Mouse (Mus musculus): ENCODE results near the gene Pex19. TPM values are rescaled to one million over a fixed set of nuclear protein-coding genes. Genes with fewer than 3 reads are reported as not detected.

Gene Pex19
- polyA plus RNA-seq, 1 experiment from 2014 or later: 162 TPM

DNA sequence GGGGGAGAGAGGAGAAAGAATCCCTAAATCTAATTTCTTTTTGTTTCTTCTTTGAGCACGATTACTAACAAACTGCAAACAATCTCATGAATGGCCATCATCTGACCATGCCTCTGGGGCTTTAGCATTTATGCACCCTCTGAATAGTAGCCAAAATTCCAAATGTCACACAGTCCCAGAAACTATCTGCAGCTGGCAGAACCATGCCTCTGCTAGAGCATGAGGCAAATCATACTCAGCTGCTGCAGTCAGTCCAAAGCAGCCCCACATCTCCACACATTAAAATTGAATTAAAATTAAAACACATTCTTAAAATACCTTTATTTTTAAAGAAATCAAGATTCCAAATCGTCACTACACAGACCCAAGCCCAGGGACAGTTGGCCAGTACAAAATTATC lies 13.6 kb downstream of the Pex19 start:
- 94% methylated on average over 2 of the region's 2 CpGs for whole genome bisulfite sequencing
- peaks cover 11% of the 10 kb centered on the region for H3K36me3 ChIP-seq
- ATAC-seq (ENCODE audit: low FRiP score): no peak
- H3K27me3 ChIP-seq (replicated peaks): no peaks in the 10 kb centered on the region
- H3K4me2 ChIP-seq: no peak overlapping the region
- no peak overlapping the region for H3K4me3 ChIP-seq (replicated peaks)
- no peak overlapping the region for H3K9ac ChIP-seq (replicated peaks)
- H3K4me1 ChIP-seq: no peaks in the 10 kb centered on the region
- no peak overlapping the region for H3K27ac ChIP-seq (replicated peaks)
- H3K9me3 ChIP-seq (replicated peaks): no peaks in the 10 kb centered on the region

DNA sequence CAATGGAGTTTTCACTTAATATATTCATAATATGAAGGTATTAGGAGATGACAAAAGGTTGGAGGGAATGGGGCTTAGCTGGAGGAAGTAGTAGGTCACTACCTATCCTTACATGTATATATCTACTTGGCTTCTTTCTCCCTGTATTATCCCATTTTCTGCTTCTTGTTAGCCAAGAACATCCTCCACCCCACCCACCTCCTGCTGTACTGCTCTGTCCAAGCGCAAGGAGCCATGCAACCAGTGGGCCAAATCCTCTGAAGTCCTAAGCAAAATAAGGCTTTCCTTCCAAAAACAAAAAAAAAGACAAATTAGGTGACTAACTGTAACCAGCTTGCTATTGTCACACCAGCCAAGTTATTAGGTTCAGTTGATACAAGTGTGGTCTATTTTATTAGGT lies 14.3 kb downstream of the Pex19 start:
- H3K4me3 ChIP-seq (replicated peaks): no peak overlapping the region
- H3K4me1 ChIP-seq: no peaks in the 10 kb centered on the region
- H3K36me3 ChIP-seq: peaks cover 6% of the 10 kb centered on the region
- H3K4me2 ChIP-seq: no peak overlapping the region
- ATAC-seq (ENCODE audit: low FRiP score): no peak
- H3K27ac ChIP-seq (replicated peaks): no peak overlapping the region
- H3K9me3 ChIP-seq (replicated peaks): no peaks in the 10 kb centered on the region
- H3K27me3 ChIP-seq (replicated peaks): no peaks in the 10 kb centered on the region
- no peak overlapping the region for H3K9ac ChIP-seq (replicated peaks)
- 95% methylated on average over 1 of the region's 1 CpGs for WGBS

DNA sequence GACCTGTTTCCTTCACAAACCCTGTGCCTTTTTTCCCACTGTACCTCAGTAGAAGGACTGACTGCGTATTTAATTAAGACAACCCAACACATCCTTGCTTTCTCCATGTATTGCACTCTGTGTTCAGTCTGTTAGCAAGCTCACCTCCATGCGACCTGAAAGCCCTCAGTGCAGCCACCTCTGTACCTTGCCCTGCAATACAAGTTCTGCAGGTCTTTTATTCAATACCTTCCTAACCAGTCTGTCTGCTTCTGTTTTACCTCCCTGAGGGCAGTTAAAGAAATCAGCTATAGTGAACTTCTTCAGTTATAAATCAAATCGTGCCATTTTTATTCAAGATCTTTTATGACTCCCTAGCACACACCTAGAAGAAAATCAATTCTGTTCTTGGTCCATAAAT lies 15.0 kb downstream of the Pex19 start:
- Histone ChIP-seq H3K4me2 (no peak overlapping the region), H3K9ac (replicated peaks) (no peak overlapping the region), H3K27ac (replicated peaks) (no peak overlapping the region), H3K27me3 (replicated peaks) (no peaks in the 10 kb centered on the region), H3K4me1 (no peaks in the 10 kb centered on the region), H3K36me3 (peaks cover under 1% of the 10 kb centered on the region), H3K9me3 (replicated peaks) (no peaks in the 10 kb centered on the region), H3K4me3 (replicated peaks) (no peak overlapping the region)
- 75% methylated on average over 3 of the region's 3 CpGs for WGBS
- ATAC-seq (ENCODE audit: low FRiP score): no peak

DNA sequence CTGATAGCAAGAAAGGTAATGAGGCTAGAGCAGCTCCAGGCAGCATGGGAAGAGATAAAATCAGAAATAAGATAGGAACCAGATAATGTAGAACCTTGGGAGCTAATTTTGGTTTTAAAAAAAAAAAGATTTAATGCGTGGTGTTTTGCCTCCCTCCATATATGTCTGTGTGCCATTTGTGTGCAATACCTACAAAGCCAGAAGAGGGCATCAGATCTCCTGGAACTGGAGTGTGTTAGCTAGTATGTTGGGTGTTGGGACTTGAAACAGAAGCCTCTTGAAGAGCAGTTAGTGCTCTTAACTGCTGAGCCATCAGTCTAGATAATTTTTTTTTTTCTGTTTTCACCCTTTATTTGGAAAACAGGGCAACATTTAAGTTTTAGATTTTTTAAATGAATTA lies 17.0 kb downstream of the Pex19 start:
- no peaks in the 10 kb centered on the region for H3K36me3 ChIP-seq
- no peak for ATAC-seq (ENCODE audit: low FRiP score)
- peaks cover 6% of the 10 kb centered on the region for H3K4me1 ChIP-seq
- WGBS: 35% methylated on average over 1 of the region's 1 CpGs
- H3K9ac ChIP-seq (replicated peaks): no peak overlapping the region
- no peaks in the 10 kb centered on the region for H3K27me3 ChIP-seq (replicated peaks)
- H3K4me2 ChIP-seq: no peak overlapping the region
- no peaks in the 10 kb centered on the region for H3K9me3 ChIP-seq (replicated peaks)
- no peak overlapping the region for H3K27ac ChIP-seq (replicated peaks)
- no peak overlapping the region for H3K4me3 ChIP-seq (replicated peaks)

DNA sequence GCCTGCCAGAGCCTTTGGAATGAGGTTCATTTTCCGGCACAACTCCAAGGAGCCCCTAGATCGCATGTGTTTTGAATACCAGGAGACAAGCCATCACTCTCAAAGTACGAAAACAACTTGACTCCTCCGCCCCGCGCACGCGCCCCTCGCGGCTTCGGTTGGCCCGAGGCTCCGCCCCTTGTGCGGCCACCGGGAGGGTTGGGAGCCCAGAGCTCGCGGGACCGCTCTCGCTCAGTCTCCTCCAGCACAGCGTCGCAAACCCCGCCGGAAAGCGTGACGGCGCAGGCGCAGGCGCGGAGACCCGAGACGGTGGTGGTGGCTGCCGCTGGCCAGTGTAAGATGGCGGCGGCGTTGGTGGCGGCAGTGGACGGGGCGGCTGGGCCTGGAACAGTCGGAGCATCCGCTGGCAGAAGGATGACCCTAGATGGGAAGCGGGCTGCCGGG lies 21.3 kb downstream of the Pex19 start, which contains the start of gene Dcaf8:
Dcaf8 (plus strand) TSS at position 250 of the 444 bp plus-strand sequence.
- peak within 1 kb of the TSS; percentile 66 for H3K4me2 ChIP-seq
- peak within 1 kb of the TSS; percentile 95 for H3K9ac ChIP-seq (replicated peaks)
- H3K9me3 ChIP-seq (replicated peaks): no peaks in the 10 kb centered on the region
- peak within 1 kb of the TSS; percentile 92 for H3K27ac ChIP-seq (replicated peaks)
- no peaks in the 10 kb centered on the region for H3K27me3 ChIP-seq (replicated peaks)
- WGBS: under 1% methylated on average over 42 of the region's 42 CpGs
- ATAC-seq (ENCODE audit: low FRiP score): peak; percentile 98
- peaks cover 28% of the 10 kb centered on the region for H3K4me1 ChIP-seq
- H3K36me3 ChIP-seq: peaks cover 15% of the 10 kb centered on the region
- peak within 1 kb of the TSS; percentile 73 for H3K4me3 ChIP-seq (replicated peaks)

DNA sequence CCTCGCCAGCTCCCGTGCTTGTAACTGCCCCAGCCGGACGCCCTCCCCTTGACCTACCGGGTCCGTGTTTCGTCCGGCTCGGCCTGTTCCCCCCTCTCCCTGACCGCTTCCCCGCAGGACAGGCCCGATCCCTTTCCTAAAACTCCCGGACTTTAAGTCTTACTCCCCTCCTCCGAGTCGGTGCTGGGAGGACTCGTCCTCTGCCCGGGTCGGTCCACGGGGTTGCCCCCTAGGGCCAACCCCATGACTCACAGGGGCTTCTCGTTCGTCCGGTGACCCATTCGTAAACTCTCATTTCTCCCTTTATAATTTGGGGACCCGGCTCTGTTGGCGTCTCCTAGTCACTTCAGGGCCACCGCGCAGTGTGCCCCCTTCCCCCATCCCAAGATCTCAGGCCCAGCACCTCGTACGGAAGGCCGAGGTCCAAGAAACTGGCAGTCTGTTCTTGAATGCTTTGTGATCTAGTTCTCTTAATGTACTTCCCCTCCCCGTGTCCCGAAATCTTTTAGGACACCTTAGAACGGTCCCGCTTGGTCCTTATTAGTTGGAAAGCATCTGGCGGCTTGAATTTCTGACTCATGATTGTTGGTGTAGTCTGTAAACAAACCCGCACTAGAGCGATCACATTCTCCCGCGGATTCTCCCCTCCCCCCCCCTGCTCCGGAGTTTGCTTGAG lies 21.9 kb downstream of the Pex19 start:
- Histone ChIP-seq H3K4me2 (peak overlapping the region; percentile 66), H3K9me3 (replicated peaks) (no peaks in the 10 kb centered on the region), H3K36me3 (peaks cover 20% of the 10 kb centered on the region), H3K27ac (replicated peaks) (peak overlapping the region; percentile 92), H3K9ac (replicated peaks) (peak overlapping the region; percentile 95), H3K4me3 (replicated peaks) (peak overlapping the region; percentile 73), H3K4me1 (peaks cover 28% of the 10 kb centered on the region), H3K27me3 (replicated peaks) (no peaks in the 10 kb centered on the region)
- WGBS: under 1% methylated on average over 40 of the region's 40 CpGs
- ATAC-seq (ENCODE audit: low FRiP score): peak; percentile 63

DNA sequence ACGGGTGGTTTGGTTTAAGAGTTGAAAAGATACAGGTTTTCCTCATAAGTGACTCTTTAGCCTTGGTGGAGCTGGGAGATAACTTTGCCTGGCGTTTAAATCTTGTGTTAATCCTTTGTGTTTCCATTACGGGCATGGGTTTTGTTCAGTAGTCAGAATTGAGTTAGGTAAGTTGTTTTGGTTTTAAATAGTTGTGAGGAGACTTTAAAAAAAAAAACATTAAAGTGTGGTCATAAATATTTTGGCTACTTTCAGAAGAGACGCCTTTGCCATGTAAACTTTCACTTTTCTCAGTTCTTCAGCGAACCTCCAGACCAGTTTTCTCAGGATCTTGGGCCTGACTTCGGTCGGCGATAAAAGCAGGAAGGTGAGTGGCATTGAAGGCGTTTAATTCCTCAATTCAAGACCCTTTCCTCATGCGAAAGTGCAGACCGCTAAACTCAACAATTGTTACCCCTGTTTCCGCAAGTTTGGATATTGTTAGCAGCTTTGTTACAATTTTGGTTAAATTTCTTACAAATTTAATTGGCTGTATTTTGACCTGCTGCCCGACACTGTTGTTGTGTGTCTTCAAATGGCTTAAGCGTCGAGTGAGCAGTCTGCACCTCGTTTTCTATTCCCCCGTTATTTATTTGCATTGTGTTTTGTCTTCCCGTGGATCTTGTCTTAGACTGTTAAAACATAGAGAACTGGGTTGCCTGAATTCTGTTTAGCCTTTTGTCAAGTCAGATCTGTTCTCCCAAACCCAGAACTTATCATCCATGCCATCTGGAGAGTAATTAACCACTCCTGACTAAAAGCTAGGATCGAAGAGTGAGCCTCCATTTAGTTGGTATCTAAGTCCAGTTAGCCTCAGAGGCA lies 22.6 kb downstream of the Pex19 start:
- Histone ChIP-seq H3K27ac (replicated peaks) (peak overlapping the region; percentile 92), H3K4me2 (peak overlapping the region; percentile 66), H3K36me3 (peaks cover 28% of the 10 kb centered on the region), H3K27me3 (replicated peaks) (no peaks in the 10 kb centered on the region), H3K9me3 (replicated peaks) (no peaks in the 10 kb centered on the region), H3K4me3 (replicated peaks) (peak overlapping the region; percentile 73), H3K4me1 (peaks cover 28% of the 10 kb centered on the region), H3K9ac (replicated peaks) (peak overlapping the region; percentile 95)
- no peak for ATAC-seq (ENCODE audit: low FRiP score)
- 17% methylated on average over 19 of the region's 19 CpGs for WGBS

DNA sequence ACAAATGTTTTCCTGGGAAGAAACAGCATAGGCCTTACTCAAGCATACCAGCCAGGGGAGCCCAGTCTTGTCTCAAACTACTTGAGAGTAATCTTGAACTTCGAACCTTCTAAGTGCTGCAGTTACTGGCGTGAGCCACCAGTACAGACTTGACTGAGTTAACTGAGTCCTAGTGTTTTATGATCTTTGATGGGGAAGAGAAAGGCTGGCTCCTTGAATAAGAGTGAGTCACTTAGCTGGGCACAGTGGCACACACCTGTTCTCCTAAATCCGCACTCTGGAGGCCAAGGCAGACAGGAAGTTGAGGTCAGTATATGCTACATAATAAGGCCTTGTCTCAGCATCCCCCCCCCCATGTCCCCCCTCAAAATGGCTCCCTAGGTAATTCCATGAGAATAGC lies 28.0 kb downstream of the Pex19 start:
- Histone ChIP-seq H3K36me3 (peaks cover 41% of the 10 kb centered on the region), H3K4me3 (replicated peaks) (no peak overlapping the region), H3K4me2 (no peak overlapping the region), H3K9me3 (replicated peaks) (no peaks in the 10 kb centered on the region), H3K27me3 (replicated peaks) (no peaks in the 10 kb centered on the region), H3K27ac (replicated peaks) (no peak overlapping the region), H3K4me1 (peaks cover 16% of the 10 kb centered on the region), H3K9ac (replicated peaks) (no peak overlapping the region)
- 88% methylated on average over 3 of the region's 3 CpGs for WGBS
- no peak for ATAC-seq (ENCODE audit: low FRiP score)

DNA sequence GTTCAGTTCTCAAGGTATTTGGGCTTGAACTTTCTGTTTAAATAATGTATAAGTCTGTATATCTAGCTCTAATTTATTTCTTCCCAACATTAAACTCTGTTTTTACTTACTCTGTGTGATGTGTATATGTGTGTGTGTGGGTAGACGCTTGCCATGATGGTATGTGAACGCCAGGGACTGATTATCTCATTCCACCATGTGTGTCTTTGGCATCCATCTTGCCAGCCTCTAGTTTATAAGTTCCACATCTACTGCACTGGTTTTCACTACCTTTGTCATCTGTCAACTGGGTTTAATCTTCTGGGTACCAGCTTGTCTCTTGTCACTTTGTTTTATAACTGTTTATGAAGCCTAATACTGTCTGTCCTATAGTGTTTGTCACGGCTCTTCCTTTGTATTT lies 29.0 kb downstream of the Pex19 start:
- Histone ChIP-seq H3K27me3 (replicated peaks) (no peaks in the 10 kb centered on the region), H3K4me3 (replicated peaks) (no peak overlapping the region), H3K4me1 (peaks cover 8% of the 10 kb centered on the region; the same call in 1 of the 2 replicates), H3K9ac (replicated peaks) (no peak overlapping the region), H3K4me2 (no peak overlapping the region), H3K9me3 (replicated peaks) (no peaks in the 10 kb centered on the region), H3K36me3 (peaks cover 40% of the 10 kb centered on the region), H3K27ac (replicated peaks) (no peak overlapping the region)
- no peak for ATAC-seq (ENCODE audit: low FRiP score)
- 94% methylated on average over 3 of the region's 3 CpGs for WGBS

DNA sequence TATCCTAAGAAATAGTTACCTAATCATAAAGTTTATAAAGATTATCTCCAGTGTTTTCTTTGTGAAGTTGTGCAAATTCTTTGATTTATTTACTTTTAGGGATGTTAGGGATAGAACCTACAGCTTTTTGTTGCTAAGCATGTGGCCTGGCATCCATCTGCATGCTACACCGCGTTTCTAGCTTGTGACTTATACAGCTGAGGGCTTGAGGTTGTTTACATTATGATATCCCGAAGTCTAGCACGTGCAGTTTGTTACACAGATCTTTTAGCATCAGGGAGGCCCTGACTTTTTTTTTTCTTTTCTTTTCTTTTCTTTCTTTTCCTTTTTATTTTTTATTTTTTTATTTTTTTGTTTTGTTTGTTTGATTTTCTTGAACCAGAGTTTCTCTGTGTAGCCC lies 33.4 kb downstream of the Pex19 start:
- no peaks in the 10 kb centered on the region for H3K9me3 ChIP-seq (replicated peaks)
- 80% methylated on average over 4 of the region's 4 CpGs for WGBS
- ATAC-seq (ENCODE audit: low FRiP score): no peak

DNA sequence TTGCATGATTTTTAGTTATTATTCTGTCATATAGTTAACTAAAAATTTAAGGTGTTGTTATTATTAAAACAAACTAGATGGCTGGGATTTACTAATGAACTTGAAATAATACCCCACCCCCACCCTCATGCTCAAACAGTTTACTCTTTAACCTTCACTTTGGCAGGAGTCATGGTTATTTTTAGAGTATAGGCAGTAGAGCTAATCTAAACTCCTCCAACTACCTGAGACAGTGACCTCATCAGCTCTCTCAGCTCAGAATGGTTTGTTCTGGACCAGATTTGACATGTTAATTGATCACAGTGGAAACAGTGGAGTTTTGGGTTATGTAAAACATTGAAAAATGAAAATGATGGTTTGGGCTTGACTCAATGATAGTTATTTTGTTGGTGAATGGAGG lies 34.0 kb downstream of the Pex19 start:
- Histone ChIP-seq H3K36me3 (peaks cover 9% of the 10 kb centered on the region), H3K4me1 (peaks cover 3% of the 10 kb centered on the region; the same call in 1 of the 2 replicates), H3K27me3 (replicated peaks) (no peaks in the 10 kb centered on the region), H3K4me3 (replicated peaks) (no peak overlapping the region), H3K9me3 (replicated peaks) (no peaks in the 10 kb centered on the region), H3K27ac (replicated peaks) (no peak overlapping the region), H3K4me2 (no peak overlapping the region), H3K9ac (replicated peaks) (no peak overlapping the region)
- ATAC-seq (ENCODE audit: low FRiP score): no peak

More for the DNA sequence above, 33.4 kb downstream of the Pex19 start:
- H3K9ac ChIP-seq (replicated peaks): no peak overlapping the region
- H3K36me3 ChIP-seq: peaks cover 9% of the 10 kb centered on the region
- H3K4me3 ChIP-seq (replicated peaks): no peak overlapping the region
- H3K4me1 ChIP-seq: peaks cover 3% of the 10 kb centered on the region; the same call in 1 of the 2 replicates
- H3K27ac ChIP-seq (replicated peaks): no peak overlapping the region
- H3K27me3 ChIP-seq (replicated peaks): no peaks in the 10 kb centered on the region
- no peak overlapping the region for H3K4me2 ChIP-seq

DNA sequence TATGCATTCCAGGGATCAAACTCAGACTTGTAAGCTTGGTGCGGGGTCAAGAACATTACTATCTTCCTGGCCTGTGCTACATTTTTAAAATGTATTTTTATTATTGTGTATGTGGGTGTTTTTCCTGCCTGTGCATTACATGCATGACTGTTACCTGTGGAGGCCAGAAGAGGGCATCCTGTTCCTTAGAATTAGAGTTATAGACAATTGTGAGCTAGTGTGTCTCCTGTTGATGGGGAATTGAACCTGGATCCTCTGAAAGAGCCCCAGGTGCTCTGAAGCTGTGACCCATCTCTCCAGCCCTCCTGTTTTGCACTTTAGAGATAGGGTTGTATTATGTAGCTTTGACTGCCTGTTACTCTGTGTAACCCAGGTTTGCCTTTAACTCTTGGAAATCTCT lies 35.5 kb downstream of the Pex19 start:
- Histone ChIP-seq H3K36me3 (peaks cover 16% of the 10 kb centered on the region), H3K27ac (replicated peaks) (no peak overlapping the region), H3K4me1 (peaks cover 3% of the 10 kb centered on the region; the same call in 1 of the 2 replicates), H3K9ac (replicated peaks) (no peak overlapping the region), H3K4me3 (replicated peaks) (no peak overlapping the region), H3K4me2 (no peak overlapping the region), H3K27me3 (replicated peaks) (no peaks in the 10 kb centered on the region), H3K9me3 (replicated peaks) (no peaks in the 10 kb centered on the region)
- ATAC-seq (ENCODE audit: low FRiP score): peak; percentile 72; the same call in 1 of the 2 replicates
- 97% methylated on average over 1 of the region's 1 CpGs for WGBS
